Mouse (Mus musculus) heart, adult 8-10 months (tissue): ENCODE results near the gene Khdc3. TPM values are rescaled to one million over a fixed set of nuclear protein-coding genes. Genes with fewer than 3 reads are reported as not detected.
"Not testable (repeated sequence)": the region's sequence is repeated elsewhere in the genome, so short reads cannot be mapped to it uniquely, and the experiment has no call there.

ENCODE experiments used
- DNase-seq: peaks from one replicate; pipeline ENCODE4 v3.0.0; 2022; ENCODE audit warnings: low spot score
- total RNA-seq, 4 experiments: library from RNA; stranded (reverse); gene quantifications; 2 replicates each; pipeline ENCODE4 v1.2.4; 2022

Khdc3 gene
- not detected for total RNA-seq

- DNase-seq, result no peak
These were observed at the start of gene Khdc3 for GRCm38 (mm10) chr9:73101536-73101935. Gene Khdc3, plus strand, starts transcription at chr9:73101836.

DNA sequence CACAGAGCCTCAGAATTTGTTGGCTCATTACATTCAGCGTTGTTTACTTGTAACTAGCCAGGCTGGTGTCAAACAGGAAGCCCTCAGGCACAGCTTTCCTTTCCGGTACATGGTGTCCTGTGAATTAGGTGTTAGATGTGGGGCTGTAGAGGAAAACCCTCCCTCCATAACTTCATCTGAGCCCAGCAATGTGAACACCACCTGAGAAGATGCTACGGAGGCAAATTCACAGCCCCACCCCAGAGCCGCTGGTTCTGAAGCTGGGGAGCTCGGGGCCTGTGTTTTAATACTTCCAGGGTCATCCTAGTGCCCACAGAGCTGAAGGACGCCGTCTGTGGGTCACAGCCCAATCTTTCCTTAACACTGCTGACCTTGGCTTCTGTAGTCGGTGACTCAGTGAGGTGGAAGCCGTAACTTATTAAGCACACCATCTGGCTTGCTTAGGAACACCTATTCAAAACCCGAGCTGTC, 46.2 kb upstream of the Khdc3 start:
- DNase-seq, result peak; percentile 56

GRCm38 (mm10) chr9:73059224-73059623, 42.4 kb upstream of the Khdc3 start:
- no peak for DNase-seq

DNA sequence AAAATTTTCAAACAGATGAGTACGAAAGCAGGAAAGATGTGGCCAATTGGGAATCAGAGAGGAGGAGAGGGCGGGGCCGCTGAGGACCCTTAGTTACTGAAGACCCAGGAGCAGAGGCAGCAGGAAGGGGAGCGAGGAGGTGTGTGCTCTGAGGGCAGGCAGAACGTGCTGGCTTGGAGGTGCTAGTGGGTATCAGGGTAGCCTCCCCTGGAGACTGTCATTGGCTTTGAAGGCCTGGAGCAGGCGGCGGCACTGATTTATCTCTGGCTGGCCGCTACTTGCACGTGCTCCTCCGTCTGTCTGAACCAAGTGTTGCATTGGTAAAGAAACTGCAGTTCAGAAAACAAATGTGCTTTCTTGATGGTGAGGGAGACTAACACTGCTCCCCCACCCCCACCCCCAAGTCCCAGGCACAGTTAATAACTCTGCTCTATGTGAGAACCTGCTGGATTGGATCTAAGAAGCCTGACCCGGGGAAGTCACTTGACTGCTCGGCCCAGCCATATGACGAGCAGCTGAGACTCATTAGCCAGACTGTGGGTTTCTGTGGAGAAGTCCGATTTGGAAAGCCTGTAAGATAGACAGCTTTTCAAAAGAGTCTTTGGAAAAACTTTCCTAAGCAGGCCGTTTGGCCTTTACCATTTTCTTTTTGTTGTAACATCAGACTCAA, 37.9 kb upstream of the Khdc3 start:
- DNase-seq, result no peak

DNA sequence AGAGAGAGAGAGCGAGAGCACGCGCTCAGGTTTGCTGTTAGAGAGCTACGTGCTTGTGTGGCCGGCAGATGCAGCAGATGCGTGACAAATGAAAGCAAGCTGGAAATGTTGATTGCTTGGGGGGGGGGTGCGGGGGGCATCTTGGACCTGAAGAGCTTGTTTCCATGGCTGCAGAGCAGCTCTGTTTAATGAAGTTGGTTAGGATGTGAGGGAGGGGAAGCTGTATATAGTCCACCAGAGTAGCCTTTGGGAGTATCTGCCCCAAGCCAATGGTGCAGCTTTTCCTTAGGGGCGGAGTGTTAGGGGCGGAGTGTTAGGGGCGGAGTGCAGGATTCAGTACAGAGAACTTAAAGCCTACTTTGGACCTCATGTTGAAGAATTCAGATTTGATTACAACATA, 34.5 kb upstream of the Khdc3 start:
- DNase-seq, result no peak

DNA sequence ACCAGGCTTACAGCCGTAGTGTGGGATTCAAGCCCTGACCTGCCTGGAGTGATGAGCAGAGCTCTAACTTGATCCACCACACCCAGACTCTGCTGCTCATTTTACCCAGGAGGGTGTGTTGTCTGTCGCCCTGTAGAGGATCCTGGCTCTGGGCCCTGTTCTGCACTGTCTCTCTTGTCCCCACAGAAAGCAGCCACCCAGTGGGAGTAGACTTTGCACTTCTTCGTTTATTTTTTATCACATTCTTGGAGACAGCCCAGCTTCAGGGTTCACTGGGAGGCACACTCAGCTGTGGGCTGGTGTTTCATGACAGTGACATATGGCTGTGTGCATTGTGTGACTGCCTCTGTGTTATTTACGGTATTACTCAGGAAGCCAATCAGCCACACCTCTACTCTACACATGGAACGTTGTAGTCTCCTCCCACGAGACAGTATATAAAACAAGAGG, 33.4 kb upstream of the Khdc3 start:
- DNase-seq, result no peak

- DNase-seq, result no peak
These were observed 32.9 kb upstream of the Khdc3 start for GRCm38 (mm10) chr9:73068688-73069087.

DNA sequence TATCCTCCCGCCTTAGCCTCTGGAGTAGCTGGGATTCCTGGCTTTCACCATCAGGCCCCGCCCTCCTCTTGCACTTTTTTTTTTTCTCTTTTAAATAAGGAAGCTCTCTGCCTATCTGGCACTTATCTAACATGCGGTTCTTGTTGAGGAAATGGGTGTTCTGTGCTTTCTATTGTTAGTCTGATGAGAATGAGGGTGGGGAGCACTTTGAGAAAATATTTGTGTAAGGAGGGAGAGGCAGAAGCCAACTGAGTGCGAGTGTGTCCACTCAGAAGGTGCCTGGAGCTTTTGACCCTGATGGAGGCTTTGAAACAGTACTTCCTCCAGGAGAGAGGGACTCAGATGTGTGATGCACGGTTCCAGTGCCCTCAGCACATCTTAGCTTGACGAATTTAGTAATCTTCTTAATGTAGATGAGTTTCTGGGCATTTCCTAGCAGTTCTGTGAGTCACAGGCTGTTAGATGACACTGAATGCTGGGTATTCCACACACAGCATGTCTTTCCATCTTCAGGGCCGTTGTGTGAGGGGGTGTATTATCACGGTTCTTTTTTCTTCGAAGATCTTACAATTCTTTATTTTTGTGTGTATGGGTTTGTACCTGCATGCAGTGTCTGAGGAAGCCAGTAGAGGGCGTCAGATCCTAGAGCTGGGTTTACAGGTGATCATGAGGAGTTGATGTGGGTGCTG, 30.5 kb upstream of the Khdc3 start:
- DNase-seq, result peak; percentile 38

DNA sequence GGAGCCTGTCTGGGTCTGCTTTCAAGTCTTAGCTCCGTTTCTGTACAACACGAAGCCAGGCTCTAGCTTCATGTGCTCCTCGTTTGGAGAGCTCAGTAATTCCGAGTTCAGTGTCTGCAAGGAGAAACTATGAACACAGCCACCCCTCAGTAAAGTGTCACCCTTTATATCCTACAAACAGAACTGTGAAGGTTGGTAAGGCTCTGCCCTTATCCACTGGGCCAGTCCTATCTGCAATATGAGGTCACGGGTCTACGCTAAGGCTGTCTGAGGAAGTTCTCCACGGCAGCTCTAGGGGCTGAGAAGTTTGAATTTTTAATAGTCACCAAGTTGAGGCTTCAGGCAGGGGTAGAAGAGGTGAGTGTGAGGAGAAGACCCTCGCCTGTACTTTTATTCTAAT, 29.2 kb upstream of the Khdc3 start:
- DNase-seq, result no peak

- no peak for DNase-seq
These were observed 28.5 kb upstream of the Khdc3 start for GRCm38 (mm10) chr9:73073169-73073568.

DNA sequence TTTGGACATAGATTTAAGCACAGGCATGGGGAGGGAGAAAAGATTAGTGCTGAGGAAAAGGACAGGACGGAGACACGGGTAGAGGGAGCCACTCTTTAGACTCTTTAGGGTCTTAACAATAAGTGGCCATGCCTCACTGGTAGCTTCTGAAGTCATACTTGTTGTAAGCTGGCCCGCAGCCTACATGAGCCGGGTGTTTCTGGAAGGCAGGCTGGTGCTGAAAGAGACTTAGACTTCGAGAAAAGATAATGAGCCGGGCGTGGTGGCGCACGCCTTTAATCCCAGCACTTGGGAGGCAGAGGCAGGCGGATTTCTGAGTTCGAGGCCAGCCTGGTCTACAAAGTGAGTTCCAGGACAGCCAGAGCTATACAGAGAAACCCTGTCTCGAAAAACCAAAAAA, 22.3 kb upstream of the Khdc3 start:
- DNase-seq, result not testable (repeated sequence)

DNA sequence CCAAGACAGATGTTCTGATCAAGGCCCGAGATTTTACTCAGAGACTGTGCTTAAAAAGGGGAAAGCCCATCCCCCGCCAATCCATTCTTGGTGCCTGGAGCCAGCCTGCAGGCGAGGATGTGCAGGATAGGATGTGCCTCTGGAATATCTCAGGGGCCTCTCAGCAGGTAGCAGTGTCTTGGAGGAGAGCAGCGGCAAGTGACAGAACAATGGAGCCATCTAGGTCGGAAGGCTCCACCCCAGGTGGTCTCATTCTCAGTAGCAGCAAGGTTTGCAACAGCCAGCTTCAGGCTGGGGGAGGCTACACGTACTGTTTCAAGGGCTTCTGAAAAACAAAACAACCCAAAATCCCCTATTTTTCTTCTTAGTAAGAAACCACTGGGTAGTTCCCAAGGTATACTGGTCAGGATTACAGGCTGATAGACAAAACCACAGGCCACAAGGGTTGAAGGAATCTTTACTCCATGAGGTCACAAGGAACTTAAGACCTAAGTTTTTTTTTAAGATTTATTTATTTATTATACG, 21.8 kb upstream of the Khdc3 start:
- DNase-seq, result no peak

GRCm38 (mm10) chr9:73082291-73083000, 19.2 kb upstream of the Khdc3 start:
- no peak for DNase-seq

DNA sequence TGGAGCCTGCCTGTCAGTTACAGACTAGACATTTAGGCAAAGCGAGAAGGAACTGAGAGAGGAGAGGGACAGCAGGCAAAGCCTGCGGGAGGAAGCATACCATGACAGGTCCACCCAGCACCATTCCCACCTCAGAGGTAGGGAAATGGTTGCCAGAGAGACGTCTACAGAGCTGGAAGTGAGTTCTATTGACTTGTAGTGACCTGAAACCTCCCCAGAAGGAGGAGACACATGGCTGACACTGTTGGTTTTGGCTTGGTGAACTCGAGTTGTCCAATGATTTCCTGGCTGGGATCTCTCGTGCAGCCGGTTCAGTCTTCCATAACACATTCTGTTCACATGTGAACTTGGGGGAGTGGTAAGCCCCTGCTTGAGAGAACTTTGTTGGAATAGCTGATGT, 17.7 kb upstream of the Khdc3 start:
- no peak for DNase-seq

DNA sequence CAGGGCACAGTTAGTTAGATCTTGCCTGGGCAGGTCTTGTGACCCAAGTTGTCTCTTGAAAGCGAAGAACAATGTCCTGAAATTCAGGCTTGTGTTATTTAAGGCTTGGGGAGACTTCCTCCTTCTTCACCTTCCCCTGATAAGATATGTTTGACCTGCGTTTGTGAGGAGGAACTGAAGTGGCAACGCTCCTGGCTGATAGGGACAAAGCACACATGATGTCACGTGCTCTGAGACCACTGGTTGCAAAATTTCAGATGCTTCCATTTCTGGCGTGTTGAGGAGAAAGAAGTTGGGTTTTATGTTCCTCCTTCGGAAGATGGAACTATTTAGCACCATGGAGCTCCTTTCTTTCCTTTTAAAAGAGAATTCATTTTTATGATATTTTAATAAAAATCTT, 15.8 kb upstream of the Khdc3 start:
- DNase-seq, result no peak

DNA sequence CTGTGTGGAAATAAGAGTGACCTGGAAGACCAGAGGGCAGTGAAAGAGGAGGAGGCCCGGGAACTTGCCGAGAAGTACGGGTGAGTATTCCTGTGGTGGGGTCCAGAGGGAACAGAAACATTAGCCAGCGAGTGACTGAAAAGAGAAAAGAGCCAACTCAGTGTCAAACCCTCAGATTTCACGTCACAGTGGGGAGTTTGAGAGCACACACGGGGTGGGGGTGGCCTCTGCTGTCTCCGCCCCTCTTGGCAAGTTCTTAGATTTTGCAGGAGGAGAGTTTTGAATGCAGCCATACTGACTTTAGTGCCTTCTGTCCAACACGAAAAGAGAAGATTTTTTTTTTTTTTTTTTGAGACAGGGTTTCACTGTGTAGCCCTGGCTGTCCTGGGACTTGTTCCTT, 14.5 kb upstream of the Khdc3 start:
- no peak for DNase-seq

- no peak for DNase-seq
These were observed 14.1 kb upstream of the Khdc3 start for GRCm38 (mm10) chr9:73087581-73087980.

- no peak for DNase-seq
These were observed 12.3 kb upstream of the Khdc3 start for GRCm38 (mm10) chr9:73089222-73089920.

DNA sequence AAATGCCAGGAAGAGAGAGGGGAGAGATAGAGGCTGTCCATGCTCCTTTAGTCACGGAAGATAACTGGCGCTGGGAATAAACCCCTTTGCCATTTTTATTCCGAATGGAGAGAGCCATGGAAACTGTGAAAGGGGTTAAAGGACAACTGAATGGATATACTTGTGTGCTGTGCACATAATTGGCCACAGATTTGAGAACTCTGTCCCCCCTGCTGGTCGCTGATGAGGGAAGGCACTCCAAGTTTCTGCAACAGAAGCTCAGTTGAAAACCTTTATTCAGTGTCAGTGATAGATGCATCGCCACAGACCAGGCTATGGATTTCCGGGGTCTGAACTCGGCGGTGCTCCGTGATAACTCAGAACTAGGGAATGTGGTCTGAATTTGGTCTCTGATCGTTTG, 11.5 kb upstream of the Khdc3 start:
- DNase-seq, result no peak

DNA sequence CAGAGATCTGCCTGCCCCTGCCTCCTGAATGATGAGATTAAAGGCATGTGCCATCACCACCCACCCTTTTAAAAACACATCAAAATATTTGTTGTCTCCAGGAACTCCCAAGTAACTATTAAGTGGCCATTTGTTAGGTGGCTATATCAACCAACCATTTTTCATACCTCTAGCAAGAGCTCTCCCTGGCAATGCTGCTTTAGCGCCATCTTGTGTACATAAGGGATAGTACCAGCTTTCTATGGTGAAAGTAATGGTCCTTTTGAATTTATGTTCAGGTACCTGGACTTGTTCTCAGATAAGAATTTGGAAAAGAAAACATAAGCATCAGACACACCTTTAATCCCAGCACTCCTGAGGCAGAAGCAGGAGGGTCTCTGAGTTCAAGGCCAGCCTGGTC, 9.9 kb upstream of the Khdc3 start:
- peak; percentile 56 for DNase-seq

GRCm38 (mm10) chr9:73094580-73094979, 7.1 kb upstream of the Khdc3 start:
- no peak for DNase-seq

DNA sequence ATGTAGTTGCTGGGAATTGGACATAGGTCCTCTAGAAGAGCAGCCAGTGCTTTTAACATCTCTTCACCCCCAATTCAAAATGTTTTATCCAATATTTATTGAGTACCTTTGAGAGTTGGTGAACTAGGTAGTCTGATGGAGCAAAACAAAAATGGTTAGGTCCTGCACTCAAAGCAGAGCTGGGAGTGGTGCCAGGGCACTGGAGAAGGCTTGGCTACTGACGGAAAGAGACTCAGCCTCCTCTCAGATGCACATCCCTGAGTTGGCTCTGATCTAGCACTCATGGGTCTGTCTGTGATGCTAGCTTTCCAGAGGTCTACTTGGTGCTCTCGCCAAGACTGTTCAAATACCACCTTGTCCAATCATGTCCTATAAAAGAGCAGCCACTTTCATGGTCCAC, 3.7 kb upstream of the Khdc3 start:
- no peak for DNase-seq
